Mouse (Mus musculus) CD4-positive naive resting alpha-beta T cell, adult 57 days (primary cell): ENCODE results near the gene Zfp977. TPM values are rescaled to one million over a fixed set of nuclear protein-coding genes. Genes with fewer than 3 reads are reported as not detected.

ENCODE experiments used
- total RNA-seq: library from RNA; stranded (reverse); gene quantifications from one replicate; pipeline ENCODE4 v1.2.4, GENCODE M21; 2023

Zfp977 gene
- total RNA-seq: 0.41 TPM

GRCm38 (mm10) chr7:42592413-42592812 is at the start of gene Zfp977:
TSS of gene Zfp977 (minus strand) at chr7:42592547.

GRCm38 (mm10) chr7:42578488-42578887 is 13.9 kb downstream of the Zfp977 start, which contains the start of gene Gm21028:
TSS of gene Gm21028 (minus strand) at chr7:42578588.

Other genes with a start within 250 kb of the Zfp977 start
- gene 4933421I07Rik, start 144.4 kb downstream of the Zfp977 start, total RNA-seq: not detected
- gene Zfp141, start 86.8 kb downstream of the Zfp977 start, total RNA-seq: 33.1 TPM
- gene Gm21028, start 14.0 kb downstream of the Zfp977 start, total RNA-seq: not detected
- 0.35 TPM for gene Zfp976, start 50.0 kb upstream of the Zfp977 start, total RNA-seq
- gene Zfp975, start 100.2 kb upstream of the Zfp977 start, total RNA-seq: 2.2 TPM
- not detected for gene Gm17067, start 134.5 kb upstream of the Zfp977 start, total RNA-seq
- not detected for gene Vmn2r62, start 201.0 kb upstream of the Zfp977 start, total RNA-seq